Mouse (Mus musculus): ENCODE data around the gene Lipt1. TPM values are rescaled to one million over a fixed set of nuclear protein-coding genes. Genes with fewer than 3 reads are reported as not detected.

Gene Lipt1
- total RNA-seq, 4 experiments from 2014 or later: 8.5 to 10.7 (median 9.1) TPM

- DNase-seq (ENCODE audit: low spot score in 2 of 2): no peak
Measured at GRCm38 (mm10) chr1:37894606-37895005, 23.1 kb downstream of the Lipt1 start.

GRCm38 (mm10) chr1:37899816-37900215 lies 28.3 kb downstream of the Lipt1 start:
- DNase-seq (ENCODE audit: low spot score in 2 of 2): no peak

GRCm38 (mm10) chr1:37900288-37900687 lies 28.8 kb downstream of the Lipt1 start:
- DNase-seq (ENCODE audit: low spot score in 2 of 2): no peak

- no peak for DNase-seq (ENCODE audit: low spot score in 2 of 2)
Measured at GRCm38 (mm10) chr1:37903178-37903577, 31.6 kb downstream of the Lipt1 start.

- no peak for DNase-seq (ENCODE audit: low spot score in 2 of 2)
Measured at GRCm38 (mm10) chr1:37912751-37913150, 41.2 kb downstream of the Lipt1 start.

- no peak for DNase-seq (ENCODE audit: low spot score in 2 of 2)
Measured at GRCm38 (mm10) chr1:37916393-37916792, 44.9 kb downstream of the Lipt1 start, which contains the start of gene Lyg2. Gene Lyg2, minus strand, starts transcription at chr1:37916493.

- DNase-seq (ENCODE audit: low spot score in 2 of 2): no peak
Measured at GRCm38 (mm10) chr1:37917666-37918065, 46.1 kb downstream of the Lipt1 start.

GRCm38 (mm10) chr1:37918096-37918495 lies 46.6 kb downstream of the Lipt1 start:
- no peak for DNase-seq (ENCODE audit: low spot score in 2 of 2)

GRCm38 (mm10) chr1:37922536-37922935 lies 51.0 kb downstream of the Lipt1 start:
- DNase-seq (ENCODE audit: low spot score in 2 of 2): no peak

Other genes starting within 250 kb of the Lipt1 start
- gene 2010300C02Rik, start 151.7 kb upstream of the Lipt1 start, total RNA-seq (2022): under 1 TPM; 0.18 to 0.67 (median 0.25) TPM
- gene Tsga10, start 5.3 kb upstream of the Lipt1 start, total RNA-seq (2022): 1 to 10 TPM; 6.1 to 8.0 (median 7.7) TPM
- 1 to 10 TPM in 3 of 4 experiments, under 1 TPM in 1; 0.63 to 2.1 (median 1.3) TPM for gene Mitd1, start 18.7 kb downstream of the Lipt1 start, total RNA-seq (2022)
- 100 to 1,000 TPM; 261 to 309 (median 283) TPM for gene Mrpl30, start 18.7 kb downstream of the Lipt1 start, total RNA-seq (2022)
- not detected for gene Lyg2, start 44.8 kb downstream of the Lipt1 start, total RNA-seq (2022)
- not detected for gene Lyg1, start 86.0 kb downstream of the Lipt1 start, total RNA-seq (2022)
- gene Txndc9, start 126.2 kb downstream of the Lipt1 start, total RNA-seq (2022): 10 to 100 TPM; 30.9 to 38.3 (median 35.5) TPM
- gene Eif5b, start 126.3 kb downstream of the Lipt1 start, total RNA-seq (2022): 10 to 100 TPM; 53.3 to 62.9 (median 54.8) TPM

All from gastrocnemius, adult 8-10 months (tissue).